Mouse (Mus musculus) CH12.LX (cell line): ENCODE measurements around the gene Dner. TPM values are rescaled to one million over a fixed set of nuclear protein-coding genes. Genes with fewer than 3 reads are reported as not detected.

Experiments
- DNase-seq: peaks from one replicate; pipeline ENCODE4 v3.0.0-alpha.2; 2013; ENCODE audit errors: extremely low read depth
- H3K27ac ChIP-seq: 2 replicates; pipeline ENCODE4 v1.5.1; 2012; ENCODE audit warnings: low read depth, mild to moderate bottlenecking, control low read depth, moderate library complexity; ENCODE audit not compliant: insufficient read depth
- H3K27me3 ChIP-seq: replicated peaks from 2 replicates; pipeline ENCODE3; 2012; ENCODE audit warnings: inconsistent platforms
- H3K36me3 ChIP-seq, 2 experiments: replicated peaks in 1 of 2; 2 replicates each; pipeline versions ENCODE3 to v1.6.1; 2012; ENCODE audit warnings: inconsistent platforms in 1 of 2, low read length in 1 of 2, mild to moderate bottlenecking in 1 of 2, mixed read lengths in 1 of 2, moderate library complexity in 1 of 2; ENCODE audit not compliant: control insufficient read depth in 1 of 2, insufficient read depth in 1 of 2
- H3K4me1 ChIP-seq, 2 experiments: 2 replicates each; pipeline ENCODE4 v1.6.1; 2012; ENCODE audit warnings: inconsistent platforms in 1 of 2, moderate library complexity in 1 of 2; ENCODE audit not compliant: insufficient read depth in 2 of 2, control insufficient read depth in 1 of 2
- H3K4me2 ChIP-seq: 2 replicates; pipeline ENCODE4 v1.6.1; 2012; ENCODE audit warnings: low read depth, mild to moderate bottlenecking, control low read depth; ENCODE audit not compliant: poor library complexity, insufficient read depth, severe bottlenecking
- H3K4me3 ChIP-seq, 3 experiments: fragments of 150-350 bp in 1 of 3; sonication (generic) in 1 of 3; replicated peaks in 1 of 3; 2 replicates each; pipeline versions ENCODE3 to v1.5.1; 2011 to 2012; ENCODE audit warnings: low read depth in 2 of 3, low read length in 2 of 3, mild to moderate bottlenecking in 2 of 3, moderate library complexity in 2 of 3, control low read depth in 1 of 3, improper control_type of control experiment in 1 of 3, inconsistent platforms in 1 of 3, mixed read lengths in 1 of 3; ENCODE audit not compliant: poor library complexity in 1 of 3
- H3K79me2 ChIP-seq: replicated peaks from 2 replicates; pipeline ENCODE4 v1.6.1; 2012; ENCODE audit warnings: mild to moderate bottlenecking, moderate library complexity; ENCODE audit not compliant: control insufficient read depth, poor library complexity, insufficient read depth, severe bottlenecking; ENCODE audit errors: extremely low read depth
- H3K9ac ChIP-seq: 2 replicates; pipeline ENCODE4 v1.6.1; 2012; ENCODE audit warnings: low read depth, mild to moderate bottlenecking, control low read depth, moderate library complexity; ENCODE audit not compliant: insufficient read depth
- H3K9me3 ChIP-seq: replicated peaks from 2 replicates; pipeline ENCODE3; 2012; ENCODE audit warnings: low read length, inconsistent platforms, mixed read lengths
- CHD1 ChIP-seq: IDR thresholded peaks from 2 replicates; pipeline ENCODE4 v1.6.1; 2012; ENCODE audit warnings: low read depth, low read length, improper control_type of control experiment, inconsistent platforms
- CHD2 ChIP-seq: IDR thresholded peaks from 2 replicates; pipeline ENCODE4 v1.6.1; 2011; ENCODE audit warnings: low read length, improper control_type of control experiment
- CTCF ChIP-seq, 2 experiments: IDR thresholded peaks in 1 of 2; conservative IDR thresholded peaks in 1 of 2; 2 replicates each; pipeline ENCODE4 v1.5.1; 2011 to 2012; ENCODE audit warnings: low read depth in 2 of 2, low read length in 2 of 2, improper control_type of control experiment in 1 of 2, inconsistent platforms in 1 of 2, mild to moderate bottlenecking in 1 of 2, moderate library complexity in 1 of 2
- ELF1 ChIP-seq: IDR thresholded peaks from 2 replicates; pipeline ENCODE4 v1.6.1; 2014; ENCODE audit warnings: low read depth, mild to moderate bottlenecking, inconsistent platforms, low read length, improper control_type of control experiment
- EP300 ChIP-seq: IDR thresholded peaks from 2 replicates; pipeline ENCODE4 v1.6.1; 2011; ENCODE audit warnings: low read length, improper control_type of control experiment
- ETS1 ChIP-seq: conservative IDR thresholded peaks from 2 replicates; pipeline ENCODE4 v1.6.1; 2012; ENCODE audit warnings: low read depth, mild to moderate bottlenecking, inconsistent platforms, low read length, improper control_type of control experiment, moderate library complexity
- GABPA ChIP-seq: IDR thresholded peaks from 2 replicates; pipeline ENCODE4 v1.6.1; 2012; ENCODE audit warnings: low read depth, low read length, improper control_type of control experiment, inconsistent platforms; ENCODE audit not compliant: insufficient replicate concordance
- HCFC1 ChIP-seq: IDR thresholded peaks from 2 replicates; pipeline ENCODE4 v1.6.1; 2012; ENCODE audit warnings: low read depth, mild to moderate bottlenecking, inconsistent platforms, low read length, improper control_type of control experiment
- IRF4 ChIP-seq: IDR thresholded peaks from 2 replicates; pipeline ENCODE4 v1.6.1; 2014; ENCODE audit warnings: low read depth, mild to moderate bottlenecking, inconsistent platforms, low read length, improper control_type of control experiment
- JUND ChIP-seq: conservative IDR thresholded peaks from 2 replicates; pipeline ENCODE4 v1.6.1; 2011; ENCODE audit warnings: low read depth, low read length, improper control_type of control experiment
- MAFK ChIP-seq: IDR thresholded peaks from 2 replicates; pipeline ENCODE4 v1.6.1; 2011; ENCODE audit warnings: low read length, improper control_type of control experiment; ENCODE audit not compliant: insufficient replicate concordance
- MAZ ChIP-seq: IDR thresholded peaks from 2 replicates; pipeline ENCODE4 v1.6.1; 2012; ENCODE audit warnings: low read depth, mild to moderate bottlenecking, inconsistent platforms, low read length, improper control_type of control experiment, moderate library complexity
- MXI1 ChIP-seq: IDR thresholded peaks from 2 replicates; pipeline ENCODE4 v1.6.1; 2011; ENCODE audit warnings: mild to moderate bottlenecking, low read depth, low read length, improper control_type of control experiment
- MYC ChIP-seq: IDR thresholded peaks from 2 replicates; pipeline ENCODE4 v1.6.1; 2011; ENCODE audit warnings: low read depth, mild to moderate bottlenecking, improper control_type of control experiment, low read length
- NELFE ChIP-seq: IDR thresholded peaks from 2 replicates; pipeline ENCODE4 v1.6.1; 2011; ENCODE audit warnings: low read depth, low read length, improper control_type of control experiment
- NRF1 ChIP-seq: IDR thresholded peaks from 2 replicates; pipeline ENCODE4 v1.6.1; 2014; ENCODE audit warnings: low read depth, mild to moderate bottlenecking, inconsistent platforms, low read length, improper control_type of control experiment, moderate library complexity
- PAX5 ChIP-seq: IDR thresholded peaks from 2 replicates; pipeline ENCODE4 v1.6.1; 2012; ENCODE audit warnings: low read length, inconsistent platforms, mixed read lengths
- POLR2A ChIP-seq: IDR thresholded peaks from 2 replicates; pipeline ENCODE4 v1.6.1; 2011; ENCODE audit warnings: low read depth, mild to moderate bottlenecking, improper control_type of control experiment, low read length
- RCOR1 ChIP-seq: conservative IDR thresholded peaks from 2 replicates; pipeline ENCODE4 v1.6.1; 2012; ENCODE audit warnings: low read depth, mild to moderate bottlenecking, inconsistent platforms, low read length, improper control_type of control experiment
- SIN3A ChIP-seq: IDR thresholded peaks from 2 replicates; pipeline ENCODE4 v1.6.1; 2012; ENCODE audit warnings: low read length, improper control_type of control experiment, inconsistent platforms
- UBTF ChIP-seq: IDR thresholded peaks from 2 replicates; pipeline ENCODE4 v1.6.1; 2012; ENCODE audit warnings: low read depth, mild to moderate bottlenecking, inconsistent platforms, low read length, improper control_type of control experiment, moderate library complexity
- USF2 ChIP-seq: conservative IDR thresholded peaks from 2 replicates; pipeline ENCODE4 v1.6.1; 2011; ENCODE audit warnings: low read depth, low read length, improper control_type of control experiment
- ZC3H11A ChIP-seq: IDR thresholded peaks from 2 replicates; pipeline ENCODE4 v1.6.1; 2012; ENCODE audit warnings: low read depth, mild to moderate bottlenecking, inconsistent platforms, low read length, improper control_type of control experiment
- ZMIZ1 ChIP-seq: IDR thresholded peaks from 2 replicates; pipeline ENCODE4 v1.6.1; 2012; ENCODE audit warnings: low read depth, mild to moderate bottlenecking, inconsistent platforms, low read length, improper control_type of control experiment
- ZNF384 ChIP-seq: IDR thresholded peaks from 2 replicates; pipeline ENCODE4 v1.6.1; 2012; ENCODE audit warnings: low read depth, low read length, improper control_type of control experiment, inconsistent platforms
- dilution Hi-C: fragments of 300-500 bp; cut with MboI; formaldehyde crosslinking; loops from 2 replicates; pipeline ENCODE4 v1.14.3; 2020; ENCODE audit warnings: low sequenced_read_pairs; ENCODE audit not compliant: extremely low pct_unique_long_range_greater_than_20kb, extremely low pct_ligation_motif_present
- in situ Hi-C: fragments of 300-500 bp; cut with MboI; formaldehyde crosslinking; loops from 3 replicates; pipeline ENCODE4 v1.14.3; 2019; ENCODE audit warnings: low sequenced_read_pairs, low pct_ligation_motif_present, low pct_unique_long_range_greater_than_20kb, mixed read lengths
- polyA plus RNA-seq: library from polyadenylated mRNA; unstranded; fragments of >175 nt; gene quantifications from 2 replicates; pipeline ENCODE4 v1.2.1, GENCODE M21; 2012; ENCODE audit warnings: low read depth; ENCODE audit not compliant: insufficient read length
- total RNA-seq, 2 experiments: library from RNA; depleted of rRNA; stranded (reverse); fragments of 300-350 nt in 1 of 2; fragments of >200 nt in 1 of 2; gene quantifications; 2 replicates each; pipeline ENCODE4 v1.2.3; 2012 to 2014

The Dner gene
- total and polyA plus RNA-seq, 3 experiments, result not detected

- Histone ChIP-seq H3K4me2 (no peak overlapping the region), H3K4me3 (no peak overlapping the region), H3K79me2 (no peaks in the 10 kb centered on the region), H3K36me3 (no peaks in the 10 kb centered on the region), H3K4me1 (no peaks in the 10 kb centered on the region), H3K9me3 (no peaks in the 10 kb centered on the region), H3K9ac (no peak overlapping the region), H3K27me3 (no peaks in the 10 kb centered on the region), H3K27ac (no peak overlapping the region)
- in situ Hi-C loops, result no loop called here
- DNase-seq, result no peak
- dilution Hi-C loops, result no loop called here
- TF ChIP-seq POLR2A, result no peak
- TF ChIP-seq UBTF, result no peak
- TF ChIP-seq ETS1, result no peak
- TF ChIP-seq CTCF (conservative IDR thresholded peaks at IDR 0.05 in 1 of 2, IDR thresholded peaks at IDR 0.05 in 1 of 2; ENCODE audit: low read depth in 2 of 2, low read length in 2 of 2), result no peak
- no peak for TF ChIP-seq CHD2
- TF ChIP-seq MXI1, result no peak
- no peak for TF ChIP-seq SIN3A
- TF ChIP-seq HCFC1, result no peak
- TF ChIP-seq MAFK, result no peak
- no peak for TF ChIP-seq GABPA
- TF ChIP-seq ZMIZ1, result no peak
- no peak for TF ChIP-seq ZNF384
- TF ChIP-seq CHD1, result no peak
- no peak for TF ChIP-seq IRF4
- TF ChIP-seq ZC3H11A, result no peak
- no peak for TF ChIP-seq MYC
- TF ChIP-seq ELF1, result no peak
- no peak for TF ChIP-seq RCOR1
- TF ChIP-seq JUND, result no peak
- TF ChIP-seq PAX5, result no peak
Observed at GRCm38 (mm10) chr1:84443640-84444039, 252.4 kb downstream of the Dner start.

GRCm38 (mm10) chr1:84443050-84443449 is 253.0 kb downstream of the Dner start:
- dilution Hi-C loops, result no loop called here

More at GRCm38 (mm10) chr1:84443050-84443449, 253.0 kb downstream of the Dner start:
- Histone ChIP-seq H3K79me2 (no peaks in the 10 kb centered on the region), H3K36me3 (no peaks in the 10 kb centered on the region), H3K4me3 (no peak overlapping the region), H3K27me3 (no peaks in the 10 kb centered on the region)
- in situ Hi-C loops, result no loop called here
- TF ChIP-seq USF2, result no peak
- TF ChIP-seq ZMIZ1, result no peak
- no peak for TF ChIP-seq MAZ
- no peak for TF ChIP-seq UBTF
- no peak for TF ChIP-seq ETS1
- no peak for TF ChIP-seq CTCF (conservative IDR thresholded peaks at IDR 0.05 in 1 of 2, IDR thresholded peaks at IDR 0.05 in 1 of 2; ENCODE audit: low read depth in 2 of 2, low read length in 2 of 2)
- TF ChIP-seq NELFE, result no peak
- TF ChIP-seq NRF1, result no peak
- no peak for TF ChIP-seq MYC
- no peak for TF ChIP-seq ELF1
- TF ChIP-seq MXI1, result no peak
- no peak for TF ChIP-seq POLR2A
- no peak for TF ChIP-seq EP300
- no peak for TF ChIP-seq RCOR1
- TF ChIP-seq SIN3A, result no peak
- TF ChIP-seq, all 38 proteins: peak for 0
- no peak overlapping the region for H3K9ac ChIP-seq
- H3K27ac ChIP-seq, result no peak overlapping the region
- no peaks in the 10 kb centered on the region for H3K9me3 ChIP-seq
- H3K4me2 ChIP-seq, result no peak overlapping the region
- no peaks in the 10 kb centered on the region for H3K4me1 ChIP-seq
- DNase-seq, result no peak
